Mouse (Mus musculus): ENCODE results near the gene Mcoln2.
"Not testable (repeated sequence)": the region's sequence is repeated elsewhere in the genome, so short reads cannot be mapped to it uniquely, and the experiment has no call there.

Mcoln2 gene

GRCm38 (mm10) chr3:146184992-146185657 is 35.5 kb downstream of the Mcoln2 start:
- peak; percentile 77 for DNase-seq (ENCODE audit: low read depth, low spot score)

GRCm38 (mm10) chr3:146186033-146186432 is 36.4 kb downstream of the Mcoln2 start:
- DNase-seq (ENCODE audit: low read depth, low spot score) = no peak

- peak; percentile 63 for DNase-seq (ENCODE audit: low read depth, low spot score)
Observed at GRCm38 (mm10) chr3:146189933-146190332, 40.3 kb downstream of the Mcoln2 start.

- DNase-seq (ENCODE audit: low read depth, low spot score) = no peak
Observed at GRCm38 (mm10) chr3:146192507-146192906, 42.9 kb downstream of the Mcoln2 start.

GRCm38 (mm10) chr3:146195153-146195552 is 45.5 kb downstream of the Mcoln2 start:
- DNase-seq (ENCODE audit: low read depth, low spot score) = no peak

- no peak for DNase-seq (ENCODE audit: low read depth, low spot score)
Observed at GRCm38 (mm10) chr3:146196301-146196700, 46.7 kb downstream of the Mcoln2 start.

GRCm38 (mm10) chr3:146196780-146197743 is 47.4 kb downstream of the Mcoln2 start:
- no peak for DNase-seq (ENCODE audit: low read depth, low spot score)

- no peak for DNase-seq (ENCODE audit: low read depth, low spot score)
Observed at GRCm38 (mm10) chr3:146197785-146198184, 48.2 kb downstream of the Mcoln2 start.

GRCm38 (mm10) chr3:146198803-146199481 is 49.3 kb downstream of the Mcoln2 start:
- DNase-seq (ENCODE audit: low read depth, low spot score) = no peak

- DNase-seq (ENCODE audit: low read depth, low spot score) = no peak
Observed at GRCm38 (mm10) chr3:146199486-146199885, 49.9 kb downstream of the Mcoln2 start.

GRCm38 (mm10) chr3:146204375-146204774 is 54.7 kb downstream of the Mcoln2 start:
- no peak for DNase-seq (ENCODE audit: low read depth, low spot score)

- DNase-seq (ENCODE audit: low read depth, low spot score) = no peak
Observed at GRCm38 (mm10) chr3:146205305-146205704, 55.7 kb downstream of the Mcoln2 start.

- DNase-seq (ENCODE audit: low read depth, low spot score) = no peak
Observed at GRCm38 (mm10) chr3:146206635-146207034, 57.0 kb downstream of the Mcoln2 start.

- DNase-seq (ENCODE audit: low read depth, low spot score) = no peak
Observed at GRCm38 (mm10) chr3:146207440-146207839, 57.8 kb downstream of the Mcoln2 start.

GRCm38 (mm10) chr3:146209759-146210158 is 60.1 kb downstream of the Mcoln2 start:
- not testable (repeated sequence) for DNase-seq (ENCODE audit: low read depth, low spot score)

- no peak for DNase-seq (ENCODE audit: low read depth, low spot score)
Observed at GRCm38 (mm10) chr3:146211141-146211747, 61.6 kb downstream of the Mcoln2 start.

- DNase-seq (ENCODE audit: low read depth, low spot score) = no peak
Observed at GRCm38 (mm10) chr3:146211964-146212363, 62.3 kb downstream of the Mcoln2 start.

- no peak for DNase-seq (ENCODE audit: low read depth, low spot score)
Observed at GRCm38 (mm10) chr3:146213336-146213735, 63.7 kb downstream of the Mcoln2 start.

- DNase-seq (ENCODE audit: low read depth, low spot score) = no peak
Observed at GRCm38 (mm10) chr3:146216561-146216960, 66.9 kb downstream of the Mcoln2 start.

GRCm38 (mm10) chr3:146220776-146221486 is 71.3 kb downstream of the Mcoln2 start, which contains the start of gene Lpar3:
Gene Lpar3, plus strand, starts transcription at chr3:146220963.
- DNase-seq (ENCODE audit: low read depth, low spot score) = peak; percentile 68

GRCm38 (mm10) chr3:146224271-146224670 is 74.6 kb downstream of the Mcoln2 start:
- DNase-seq (ENCODE audit: low read depth, low spot score) = no peak
